Mouse (Mus musculus) thymus, adult 2 months (tissue): ENCODE data around the gene Ankrd37. TPM values are rescaled to one million over a fixed set of nuclear protein-coding genes. Genes with fewer than 3 reads are reported as not detected.

ENCODE experiments used
- DNase-seq: peaks from one replicate; pipeline ENCODE4 v3.0.0; 2021
- H3K27ac ChIP-seq: fragments of 200-500 bp; 2 replicates; pipeline ENCODE4 v1.5.1; 2012; ENCODE audit warnings: low read length, control low read depth; ENCODE audit not compliant: control insufficient read depth, insufficient read depth
- H3K27me3 ChIP-seq: fragments of 200-500 bp; 2 replicates; pipeline ENCODE4 v1.6.1; 2012; ENCODE audit warnings: mild to moderate bottlenecking, low read length, moderate library complexity, mixed read lengths; ENCODE audit not compliant: control insufficient read depth, insufficient read depth
- H3K36me3 ChIP-seq: fragments of 200-500 bp; 2 replicates; pipeline ENCODE4 v1.6.1; 2012; ENCODE audit warnings: mild to moderate bottlenecking, low read length, moderate library complexity; ENCODE audit not compliant: control insufficient read depth, insufficient read depth
- H3K4me1 ChIP-seq: fragments of 200-500 bp; replicated peaks from 2 replicates; pipeline ENCODE4 v1.6.1; 2012; ENCODE audit warnings: low read length; ENCODE audit not compliant: control insufficient read depth, insufficient read depth
- H3K4me3 ChIP-seq: fragments of 200-500 bp; 2 replicates; pipeline ENCODE4 v1.5.1; 2012; ENCODE audit warnings: mild to moderate bottlenecking, low read length, control low read depth, moderate library complexity; ENCODE audit not compliant: control insufficient read depth, insufficient read depth
- CTCF ChIP-seq: fragments of 200-500 bp; IDR thresholded peaks from 2 replicates; pipeline ENCODE4 v1.5.1; 2012; ENCODE audit warnings: mild to moderate bottlenecking, control low read depth, low read length, moderate library complexity, borderline replicate concordance; ENCODE audit not compliant: control insufficient read depth, poor library complexity, insufficient read depth; ENCODE audit errors: extremely low read depth
- POLR2A ChIP-seq: fragments of 200-500 bp; IDR thresholded peaks from 2 replicates; pipeline ENCODE4 v1.6.1; 2012; ENCODE audit warnings: mild to moderate bottlenecking, low read length, control low read depth, moderate library complexity; ENCODE audit not compliant: control insufficient read depth, poor library complexity, insufficient read depth; ENCODE audit errors: extremely low read depth
- WGBS: fragments of 180-500 bp; shearing (Covaris S2); methylation state at CpG from one replicate; pipeline ENCODE4 v1.1.7; 2018; 5-methylcytosine and 5-hydroxymethylcytosine counted together
- polyA plus RNA-seq: library from polyadenylated mRNA; depleted of rRNA; stranded (reverse); fragments of >200 nt; gene quantifications from 2 replicates; pipeline ENCODE4 v1.2.3, GENCODE M21; 2012; rRNA removed

Gene Ankrd37
- polyA plus RNA-seq, result 7.2 and 9.6 TPM in 2 replicates

- Histone ChIP-seq H3K27ac (no peak within 1 kb of the TSS), H3K4me3 (no peak within 1 kb of the TSS)
Observed at GRCm38 (mm10) chr8:46005596-46005995, at the start of gene Ankrd37. TSS of gene Ankrd37 (minus strand) at chr8:46005707.

DNA sequence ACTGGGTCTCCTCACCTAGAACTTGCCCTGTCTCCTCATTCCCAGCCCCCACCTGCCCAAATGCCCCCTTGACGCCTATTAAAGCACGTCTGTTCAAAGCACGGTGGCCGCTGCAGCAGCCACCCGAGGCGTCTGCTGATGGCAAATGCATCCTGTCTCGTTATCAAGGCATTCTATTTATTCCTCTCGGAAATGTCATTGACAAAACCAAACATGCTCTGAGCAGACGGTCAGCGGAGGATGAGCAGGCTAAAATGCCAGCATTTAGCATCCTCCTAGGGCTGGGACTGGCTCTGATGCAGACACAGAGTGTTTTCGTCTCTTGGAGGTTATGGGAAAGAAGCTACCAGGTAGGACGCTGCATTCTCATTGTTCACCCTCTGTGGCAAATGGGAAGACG is 34.8 kb upstream of the Ankrd37 start:
- H3K4me1 ChIP-seq, result no peaks in the 10 kb centered on the region
- no peak for DNase-seq
- no peak for TF ChIP-seq POLR2A
- no peak for TF ChIP-seq CTCF
- peaks cover 25% of the 10 kb centered on the region for H3K36me3 ChIP-seq
- no peak overlapping the region for H3K4me3 ChIP-seq
- WGBS, result 96% methylated on average over 13 of the region's 13 CpGs
- no peaks in the 10 kb centered on the region for H3K27me3 ChIP-seq
- no peak overlapping the region for H3K27ac ChIP-seq

More at GRCm38 (mm10) chr8:46005596-46005995, at the start of gene Ankrd37:
- TF ChIP-seq CTCF (no peak), POLR2A (no peak)
- WGBS, result 70% methylated on average over 4 of the region's 4 CpGs
- Histone ChIP-seq H3K27me3 (no peaks in the 10 kb centered on the region), H3K4me1 (no peaks in the 10 kb centered on the region), H3K36me3 (no peaks in the 10 kb centered on the region)
- no peak for DNase-seq

- 89% methylated on average over 1 of the region's 1 CpGs for WGBS
- DNase-seq, result no peak
- no peak overlapping the region for H3K27ac ChIP-seq
- H3K4me3 ChIP-seq, result no peak overlapping the region
- TF ChIP-seq POLR2A (no peak), CTCF (no peak)
- no peaks in the 10 kb centered on the region for H3K27me3 ChIP-seq
- no peaks in the 10 kb centered on the region for H3K4me1 ChIP-seq
- peaks cover 23% of the 10 kb centered on the region for H3K36me3 ChIP-seq
Observed at GRCm38 (mm10) chr8:46039666-46040065, 34.2 kb upstream of the Ankrd37 start.

- DNase-seq, result no peak
- Histone ChIP-seq H3K27ac (no peak overlapping the region), H3K27me3 (no peaks in the 10 kb centered on the region), H3K36me3 (peaks cover 30% of the 10 kb centered on the region), H3K4me1 (no peaks in the 10 kb centered on the region), H3K4me3 (no peak overlapping the region)
- 97% methylated on average over 11 of the region's 11 CpGs for WGBS
- no peak for TF ChIP-seq CTCF
- TF ChIP-seq POLR2A, result no peak
Observed at GRCm38 (mm10) chr8:46036217-46036616, 30.7 kb upstream of the Ankrd37 start.

GRCm38 (mm10) chr8:46024392-46024791 is 18.9 kb upstream of the Ankrd37 start:
- no peaks in the 10 kb centered on the region for H3K4me1 ChIP-seq
- no peaks in the 10 kb centered on the region for H3K36me3 ChIP-seq
- H3K4me3 ChIP-seq, result no peak overlapping the region
- no peak overlapping the region for H3K27ac ChIP-seq
- TF ChIP-seq POLR2A (no peak), CTCF (no peak)
- WGBS, result 90% methylated on average over 4 of the region's 4 CpGs
- DNase-seq, result no peak
- H3K27me3 ChIP-seq, result no peaks in the 10 kb centered on the region

GRCm38 (mm10) chr8:46022758-46023157 is 17.3 kb upstream of the Ankrd37 start:
- no peak overlapping the region for H3K4me3 ChIP-seq
- H3K4me1 ChIP-seq, result no peaks in the 10 kb centered on the region
- no peaks in the 10 kb centered on the region for H3K36me3 ChIP-seq
- TF ChIP-seq POLR2A (no peak), CTCF (no peak)
- 95% methylated on average over 9 of the region's 9 CpGs for WGBS
- H3K27ac ChIP-seq, result no peak overlapping the region
- DNase-seq, result no peak
- no peaks in the 10 kb centered on the region for H3K27me3 ChIP-seq

GRCm38 (mm10) chr8:46022203-46022602 is 16.7 kb upstream of the Ankrd37 start:
- no peak overlapping the region for H3K27ac ChIP-seq
- DNase-seq, result no peak
- 85% methylated on average over 9 of the region's 9 CpGs for WGBS

More at GRCm38 (mm10) chr8:46022203-46022602, 16.7 kb upstream of the Ankrd37 start:
- H3K27me3 ChIP-seq, result no peaks in the 10 kb centered on the region
- no peak overlapping the region for H3K4me3 ChIP-seq
- no peaks in the 10 kb centered on the region for H3K4me1 ChIP-seq
- H3K36me3 ChIP-seq, result no peaks in the 10 kb centered on the region
- TF ChIP-seq CTCF (no peak), POLR2A (no peak)
